Mouse (Mus musculus) gonadal fat pad, adult 2 months (tissue): ENCODE results near the gene Dgkq. TPM values are rescaled to one million over a fixed set of nuclear protein-coding genes. Genes with fewer than 3 reads are reported as not detected.

Experiments
- DNase-seq: peaks from one replicate; pipeline ENCODE4 v3.0.0-alpha.2; 2012; ENCODE audit warnings: low read depth
- polyA plus RNA-seq: library from polyadenylated mRNA; depleted of rRNA; stranded (reverse); fragments of >200 nt; gene quantifications from 2 replicates; pipeline ENCODE4 v1.2.3, GENCODE M21; 2012; rRNA removed

Gene Dgkq
- polyA plus RNA-seq, 1 experiment: 22.1 TPM

DNA sequence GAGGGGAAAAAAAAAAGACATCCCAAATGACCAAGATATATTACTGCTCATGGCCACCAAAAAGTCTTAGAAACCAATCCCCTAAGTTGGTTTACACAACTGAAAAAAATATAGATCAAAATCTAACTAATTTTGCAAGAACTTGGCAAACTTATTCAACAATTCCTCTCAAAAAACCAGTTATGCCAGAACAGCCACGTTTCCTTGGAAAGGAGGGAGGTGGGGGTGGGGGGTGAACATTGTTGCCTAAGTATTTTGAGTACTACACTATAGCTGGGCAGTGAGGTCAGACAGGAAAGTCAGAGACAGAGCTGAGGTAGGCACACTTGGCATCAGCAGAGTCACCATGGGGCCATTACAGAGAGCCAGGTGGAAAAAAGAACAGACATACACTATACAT, 69.5 kb downstream of the Dgkq start:
- DNase-seq: peak; percentile 79

Other genes with a start within 250 kb of the Dgkq start
- gene Atp5k, start 235.2 kb downstream of the Dgkq start, polyA plus RNA-seq: 45.6 and 59.4 TPM in 2 replicates
- gene Mfsd7a, start 220.8 kb downstream of the Dgkq start, polyA plus RNA-seq: 8.4 and 14.0 TPM in 2 replicates
- gene Pcgf3, start 208.4 kb downstream of the Dgkq start, polyA plus RNA-seq: 8.3 and 8.7 TPM in 2 replicates
- gene Cplx1, start 119.6 kb downstream of the Dgkq start, polyA plus RNA-seq: 0.13 and 0.20 TPM in 2 replicates
- gene Gak, start 39.9 kb downstream of the Dgkq start, polyA plus RNA-seq: 75.0 and 80.5 TPM in 2 replicates
- 51.2 and 55.5 TPM in 2 replicates for gene Tmem175, start 39.9 kb downstream of the Dgkq start, polyA plus RNA-seq
- 19.6 and 28.3 TPM in 2 replicates for gene Idua, start 9.3 kb downstream of the Dgkq start, polyA plus RNA-seq
- gene Slc26a1, start 5.9 kb upstream of the Dgkq start, polyA plus RNA-seq: 0.25 and 0.26 TPM in 2 replicates
- 189 and 225 TPM in 2 replicates for gene Fgfrl1, start 22.7 kb upstream of the Dgkq start, polyA plus RNA-seq
- not detected in 2 replicates for gene Rnf212, start 105.3 kb upstream of the Dgkq start, polyA plus RNA-seq
- gene Tmed11, start 125.7 kb upstream of the Dgkq start, polyA plus RNA-seq: not detected in 2 replicates
- not detected in 2 replicates for gene Vmn2r8, start 139.2 kb upstream of the Dgkq start, polyA plus RNA-seq
- gene Vmn2r9, start 182.9 kb upstream of the Dgkq start, polyA plus RNA-seq: not detected in 2 replicates